Mouse (Mus musculus): ENCODE data around the gene Git2.

The Git2 gene

GRCm38 (mm10) chr5:114720784-114721183 is 54.5 kb downstream of the Git2 start:
- DNase-seq (ENCODE audit: low spot score in 2 of 2) = no peak

DNA sequence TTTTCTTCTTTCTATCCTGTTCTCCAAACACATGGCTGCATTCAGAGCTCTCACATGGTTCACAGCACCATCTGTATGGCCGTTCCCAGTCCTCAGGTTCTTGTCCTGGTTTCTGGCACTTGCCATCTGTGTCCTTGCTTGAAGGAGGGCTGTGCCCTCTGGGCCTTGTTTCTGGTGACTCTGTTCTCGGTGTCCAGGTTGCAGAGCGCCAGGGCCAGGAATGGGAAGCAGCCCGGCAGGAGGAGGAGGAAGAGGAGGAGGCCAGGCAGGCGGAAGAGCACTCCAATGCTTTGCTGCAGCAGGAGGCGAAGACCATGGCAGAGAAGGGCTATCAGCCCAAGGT is 55.4 kb downstream of the Git2 start:
- no peak for DNase-seq (ENCODE audit: low spot score in 2 of 2)

GRCm38 (mm10) chr5:114719003-114719927 is 56.1 kb downstream of the Git2 start:
- no peak for DNase-seq (ENCODE audit: low spot score in 2 of 2)

GRCm38 (mm10) chr5:114718483-114718882 is 56.8 kb downstream of the Git2 start:
- no peak for DNase-seq (ENCODE audit: low spot score in 2 of 2)

DNA sequence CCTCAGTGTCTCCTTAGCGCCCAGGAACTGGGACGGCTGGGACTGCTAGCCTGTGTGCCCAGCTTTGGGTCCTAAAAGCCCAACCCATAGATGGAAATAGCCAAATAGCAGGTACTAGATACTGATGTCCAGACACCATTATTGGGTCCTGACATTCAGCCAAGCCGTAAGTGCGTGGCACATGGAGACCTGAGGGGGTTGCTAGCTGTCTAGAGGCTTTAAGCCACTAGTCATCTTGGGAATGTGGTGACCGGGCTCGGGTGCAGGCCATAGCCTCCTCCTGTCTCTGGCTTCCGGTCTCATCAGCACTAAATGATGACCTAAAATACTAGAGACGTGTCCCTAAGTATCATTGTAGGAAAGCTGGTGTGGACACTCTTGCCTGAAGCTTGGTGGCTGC is 57.4 kb downstream of the Git2 start:
- DNase-seq (ENCODE audit: low spot score in 2 of 2) = no peak

GRCm38 (mm10) chr5:114717292-114717691 is 58.0 kb downstream of the Git2 start:
- no peak for DNase-seq (ENCODE audit: low spot score in 2 of 2)

DNA sequence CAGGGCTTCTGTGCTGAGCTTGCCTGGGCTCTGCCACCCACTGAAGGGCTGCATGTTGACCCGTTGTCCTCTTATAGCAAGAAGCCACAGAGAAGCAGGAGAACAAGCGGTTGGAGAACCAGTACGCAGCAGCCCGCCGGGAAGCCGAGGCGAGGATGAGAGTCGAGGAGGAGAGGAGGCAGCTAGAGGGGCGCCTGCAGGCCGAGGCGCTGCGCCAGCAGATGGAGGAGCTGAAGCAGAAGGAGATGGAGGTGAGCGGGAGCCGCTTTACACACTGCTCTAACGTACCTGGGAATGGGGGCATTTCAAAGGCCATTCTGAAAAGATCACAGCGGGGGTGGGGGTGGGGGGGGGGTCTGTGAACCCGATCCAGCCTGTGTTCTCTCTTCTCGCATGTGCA is 60.8 kb downstream of the Git2 start:
- no peak for DNase-seq (ENCODE audit: low spot score in 2 of 2)

DNA sequence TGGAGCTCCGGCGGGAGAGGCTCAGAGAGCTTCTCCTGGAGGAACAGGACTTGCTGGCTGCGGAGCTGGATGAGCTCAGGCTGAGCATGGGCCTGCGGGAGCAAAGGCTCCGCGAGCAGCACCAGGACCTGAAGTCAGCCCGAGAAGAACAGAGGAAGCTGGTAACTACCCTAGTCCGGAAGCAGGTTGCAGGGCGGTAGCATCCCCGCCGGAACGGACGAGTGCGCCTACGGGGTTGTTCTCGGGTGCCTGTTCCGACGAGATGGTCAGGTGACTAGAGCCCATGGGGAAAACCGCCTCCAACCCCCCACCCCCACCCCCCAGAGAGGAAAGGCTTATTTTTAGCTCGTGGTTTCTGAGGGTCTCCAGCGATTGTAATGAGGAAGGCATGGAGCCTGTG is 66.0 kb downstream of the Git2 start:
- DNase-seq (ENCODE audit: low spot score in 2 of 2) = no peak

- no peak for DNase-seq (ENCODE audit: low spot score in 2 of 2)
Observed at GRCm38 (mm10) chr5:114708491-114708890, 66.8 kb downstream of the Git2 start.

DNA sequence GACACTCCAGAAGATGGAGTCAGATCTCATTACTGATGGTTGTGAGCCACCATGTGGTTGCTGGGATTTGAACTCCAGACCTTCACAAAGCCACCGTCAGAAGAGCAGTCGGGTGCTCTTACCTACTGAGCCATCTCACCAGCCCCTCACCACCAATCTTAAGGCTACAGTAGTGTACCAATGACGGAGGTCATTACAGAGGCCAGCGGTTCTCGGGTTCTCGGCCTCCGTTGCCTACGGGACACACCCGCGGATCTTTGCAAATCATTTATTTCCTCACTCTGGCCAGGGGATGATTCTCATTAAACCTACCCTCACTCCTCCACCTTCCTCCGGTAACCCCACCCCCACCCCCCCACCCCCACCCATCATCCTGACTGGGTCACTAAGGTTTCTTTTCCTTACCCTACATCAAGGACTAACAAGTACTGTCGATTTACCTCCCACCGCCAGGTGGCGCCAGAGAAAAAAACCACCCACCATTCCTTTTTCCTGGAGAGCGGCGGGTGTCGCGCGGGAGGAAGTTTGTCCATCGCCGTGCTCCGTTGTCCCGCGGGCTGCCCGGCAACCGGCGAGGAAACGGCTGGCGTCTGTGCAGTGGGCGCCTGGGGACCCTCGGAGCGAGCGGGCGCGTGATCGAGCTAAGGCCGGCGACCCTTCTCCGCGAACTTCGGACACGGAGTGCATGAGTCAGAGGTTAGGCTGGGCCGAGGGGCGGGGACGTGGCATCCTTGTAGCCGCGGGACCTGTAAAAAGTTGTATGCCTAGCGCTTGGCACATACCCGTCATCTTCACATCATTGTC is 67.8 kb downstream of the Git2 start, which contains the start of gene Tchp:
Tchp (plus strand) TSS at position 496 of the 804 bp plus-strand sequence.
- DNase-seq (ENCODE audit: low spot score in 2 of 2) = peak; percentile 84 to 86

DNA sequence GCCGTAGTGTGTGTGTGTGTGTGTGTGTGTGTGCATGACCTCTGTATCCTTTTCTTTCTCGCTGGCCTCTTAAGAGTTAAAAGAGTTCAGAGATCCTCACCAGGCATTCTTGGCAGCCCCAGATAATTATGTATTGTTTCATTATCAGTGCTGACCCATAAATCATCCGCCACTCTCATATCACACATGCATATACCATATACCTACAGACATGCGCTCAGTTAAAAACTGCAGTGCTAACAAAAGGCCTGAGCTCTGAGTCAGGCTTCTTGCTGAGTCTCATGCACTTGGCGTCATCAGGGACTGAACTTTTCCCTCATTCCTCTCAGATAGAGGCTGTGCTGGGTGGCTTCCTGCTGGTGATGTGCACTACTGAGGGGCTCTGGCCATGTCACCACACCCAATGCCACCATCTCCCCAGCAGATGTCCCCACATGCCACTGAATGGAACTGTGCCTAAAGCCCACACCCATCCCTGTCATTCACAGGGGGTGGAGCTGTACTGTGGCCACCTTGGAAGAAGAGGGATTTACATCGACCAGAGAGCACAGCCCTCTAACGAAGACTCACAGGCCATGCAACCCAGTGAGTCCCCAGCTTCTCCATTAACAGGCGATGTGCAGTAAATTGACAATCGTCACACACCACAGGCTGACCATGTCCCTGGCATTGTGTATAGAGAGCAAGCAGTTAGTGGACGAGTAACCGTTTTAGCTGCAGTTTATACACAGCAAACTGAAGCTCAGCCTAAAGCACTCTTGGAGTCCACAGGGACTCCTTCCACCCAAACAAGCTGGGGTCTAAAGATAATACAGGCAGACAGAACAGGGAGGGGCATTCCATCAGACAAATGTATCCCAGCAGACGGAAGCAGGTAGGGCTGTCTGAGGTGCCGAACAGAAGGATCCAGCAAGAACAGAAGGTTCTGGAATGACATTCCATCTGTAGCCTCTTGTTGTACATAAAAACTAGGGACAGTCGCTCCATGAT is 72.6 kb downstream of the Git2 start:
- DNase-seq (ENCODE audit: low spot score in 2 of 2) = no peak

GRCm38 (mm10) chr5:114699015-114699414 is 76.3 kb downstream of the Git2 start:
- no peak for DNase-seq (ENCODE audit: low spot score in 2 of 2)

DNA sequence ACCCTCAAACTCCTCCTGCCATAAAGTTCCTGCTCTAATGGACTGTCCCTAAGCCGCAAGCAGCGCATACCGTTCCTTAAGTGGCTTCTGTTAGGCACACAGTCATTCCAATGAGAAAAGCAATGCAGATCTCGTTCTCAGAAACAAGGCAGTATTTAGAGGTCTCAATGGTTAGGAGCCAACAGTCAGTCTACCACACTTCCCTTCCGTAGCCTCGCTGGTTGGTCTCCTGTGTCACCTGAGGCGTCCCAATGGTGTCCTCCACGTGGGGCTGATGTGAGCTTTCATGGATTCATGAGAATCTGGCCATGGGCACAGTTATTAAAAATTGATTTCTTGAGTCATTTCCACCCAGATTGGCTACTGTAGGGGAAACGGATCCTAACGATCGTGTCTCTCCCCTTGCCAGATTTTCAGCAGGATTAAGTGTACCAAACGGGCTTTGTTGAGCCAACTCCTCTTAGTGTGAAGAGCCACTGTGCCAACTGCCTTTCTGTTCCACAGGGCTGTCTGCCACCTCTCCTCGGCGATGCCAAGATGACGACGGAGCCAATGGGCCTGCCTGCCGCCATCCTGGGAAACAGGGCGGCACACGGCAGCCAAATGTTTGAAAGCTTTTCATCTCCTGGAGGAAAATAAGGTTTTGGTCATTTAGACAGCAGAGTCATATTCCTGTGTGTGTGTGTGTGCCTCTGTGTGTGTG is 77.1 kb downstream of the Git2 start:
- peak; percentile 55 to 61 for DNase-seq (ENCODE audit: low spot score in 2 of 2)

- DNase-seq (ENCODE audit: low spot score in 2 of 2) = no peak
Observed at GRCm38 (mm10) chr5:114696939-114697338, 78.4 kb downstream of the Git2 start.

- no peak for DNase-seq (ENCODE audit: low spot score in 2 of 2)
Observed at GRCm38 (mm10) chr5:114695775-114696174, 79.5 kb downstream of the Git2 start.

DNA sequence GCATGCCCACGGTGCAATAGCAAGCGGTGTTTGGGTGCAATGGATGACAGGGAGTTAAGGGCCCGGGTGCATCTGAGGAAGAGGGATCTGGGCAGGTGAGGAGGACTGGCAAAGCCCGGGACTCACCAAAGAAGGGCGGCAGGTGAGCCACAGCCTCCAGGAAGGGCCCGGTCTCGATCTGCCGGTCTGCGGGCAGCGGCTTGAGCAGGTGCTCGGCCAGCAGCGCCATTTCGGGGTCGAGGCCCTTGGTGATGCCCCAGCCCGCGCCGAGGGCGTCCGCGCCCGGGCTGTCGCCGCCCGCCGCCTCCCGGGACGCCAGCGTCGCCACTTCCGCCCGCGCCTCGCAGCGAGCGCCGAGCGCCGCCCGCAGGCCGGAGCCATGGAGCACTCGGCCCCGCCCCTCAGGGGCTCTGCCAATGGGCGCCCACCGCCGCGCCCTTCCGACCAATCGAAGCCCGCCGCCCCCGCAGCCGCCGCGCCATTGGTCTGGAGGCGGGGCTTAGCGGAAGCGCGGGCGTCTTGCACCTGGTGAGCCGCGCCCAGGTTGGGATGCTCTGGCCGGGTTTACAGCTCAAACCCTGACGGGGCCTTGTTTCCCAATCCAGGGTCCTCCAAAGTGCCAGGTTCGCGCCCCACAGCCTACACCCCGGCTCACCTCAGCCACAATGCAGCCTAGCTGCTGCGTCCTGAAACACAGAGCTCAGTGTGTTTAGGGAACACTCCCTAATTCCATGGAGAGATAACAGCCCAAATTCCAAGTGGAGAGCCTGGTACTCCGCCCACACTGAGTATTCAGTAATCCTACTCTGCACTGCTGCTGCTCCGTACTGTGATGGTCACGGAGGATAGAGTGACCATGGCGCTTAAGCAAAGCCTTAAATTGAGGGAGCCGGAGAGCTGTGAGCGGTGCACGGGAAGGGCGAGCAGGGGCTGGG is 84.4 kb downstream of the Git2 start, which contains the start of gene Gltp:
Gltp (minus strand) TSS at position 352 of the 935 bp plus-strand sequence.
- peak; percentile 92 for DNase-seq (ENCODE audit: low spot score in 2 of 2)

DNA sequence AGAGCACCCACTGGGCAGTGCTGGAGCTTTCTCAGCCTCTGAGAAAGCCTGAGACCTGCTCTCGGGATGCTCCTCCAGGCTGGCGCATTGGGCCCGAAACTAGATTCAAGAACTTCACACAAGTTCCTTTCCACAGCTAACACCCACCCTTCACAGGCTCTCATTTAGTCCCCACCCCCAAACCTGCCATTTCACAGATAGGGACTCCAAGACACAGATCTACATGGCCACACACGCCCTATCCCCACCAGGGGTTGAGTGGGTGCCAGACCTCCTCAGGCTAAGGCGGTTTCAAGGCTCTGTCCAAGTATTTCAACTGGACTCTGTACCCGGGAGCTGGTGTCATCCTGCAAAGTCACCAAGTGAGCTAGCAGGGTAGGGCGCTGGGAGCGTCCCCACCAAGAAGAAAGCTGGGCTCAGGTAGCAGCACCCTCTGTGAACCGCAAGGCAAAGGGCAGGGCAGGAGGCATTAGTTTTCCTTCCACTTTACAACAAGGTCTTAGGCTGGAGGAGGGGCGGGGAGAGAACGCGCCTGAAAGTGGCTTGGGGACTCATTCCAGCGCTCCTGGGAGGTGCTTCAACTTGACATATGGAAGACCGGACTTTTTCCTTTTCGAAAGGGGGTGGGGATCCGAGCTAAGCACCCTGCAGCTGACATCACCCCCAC is 85.5 kb downstream of the Git2 start:
- DNase-seq (ENCODE audit: low spot score in 2 of 2) = no peak

DNA sequence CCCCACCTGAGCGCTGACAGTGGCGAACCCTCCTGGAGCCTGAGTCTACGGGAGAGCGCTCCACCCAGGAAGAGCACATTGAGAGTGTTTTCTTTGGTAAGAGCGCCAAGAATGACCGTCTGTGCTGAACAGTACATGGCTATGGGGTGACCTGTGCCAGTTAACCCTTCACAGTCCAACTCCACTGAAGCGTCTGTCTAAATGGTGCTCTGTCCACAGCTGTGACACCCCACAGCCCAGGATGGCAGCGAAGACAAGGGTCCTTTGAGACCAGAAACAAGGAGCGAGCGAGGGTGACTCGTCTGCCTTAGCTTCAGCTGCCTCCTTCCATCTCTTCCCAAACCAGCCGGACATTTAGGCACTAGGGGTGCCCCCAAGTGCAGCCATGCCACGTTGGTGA is 86.6 kb downstream of the Git2 start:
- no peak for DNase-seq (ENCODE audit: low spot score in 2 of 2)

DNA sequence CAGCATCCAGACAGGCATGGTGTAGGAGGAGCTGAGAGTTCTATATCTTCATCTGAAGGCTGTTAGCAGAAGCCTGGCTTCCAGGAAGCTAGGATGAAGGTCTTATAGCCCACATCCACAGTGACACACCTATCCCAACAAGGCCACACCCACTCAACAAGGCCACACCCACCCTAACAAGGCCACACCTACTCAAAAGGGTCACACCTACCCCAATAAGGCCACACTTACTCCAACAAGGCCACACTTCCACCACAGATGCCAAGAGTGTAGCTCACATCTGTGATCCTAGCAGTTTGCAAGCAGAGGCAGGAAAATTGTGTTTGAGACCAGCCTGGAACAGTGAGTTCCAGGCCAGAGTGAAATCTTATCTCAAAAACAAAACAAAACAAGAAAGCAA is 87.4 kb downstream of the Git2 start:
- no peak for DNase-seq (ENCODE audit: low spot score in 2 of 2)

All from right cerebral cortex, postnatal 36 days (tissue).